Mouse (Mus musculus) adrenal gland, postnatal 25 days (tissue): ENCODE data around the gene Gm26620. TPM values are rescaled to one million over a fixed set of nuclear protein-coding genes. Genes with fewer than 3 reads are reported as not detected.

Source experiments
- DNase-seq: peaks from one replicate; pipeline ENCODE4 v3.0.0; 2021; ENCODE audit warnings: mixed read lengths
- total RNA-seq: library from RNA; stranded (reverse); gene quantifications from 2 replicates; pipeline ENCODE4 v1.2.3, GENCODE M21; 2021

The Gm26620 gene
- total RNA-seq, 1 experiment from 2014 or later = 0.55 TPM

DNA sequence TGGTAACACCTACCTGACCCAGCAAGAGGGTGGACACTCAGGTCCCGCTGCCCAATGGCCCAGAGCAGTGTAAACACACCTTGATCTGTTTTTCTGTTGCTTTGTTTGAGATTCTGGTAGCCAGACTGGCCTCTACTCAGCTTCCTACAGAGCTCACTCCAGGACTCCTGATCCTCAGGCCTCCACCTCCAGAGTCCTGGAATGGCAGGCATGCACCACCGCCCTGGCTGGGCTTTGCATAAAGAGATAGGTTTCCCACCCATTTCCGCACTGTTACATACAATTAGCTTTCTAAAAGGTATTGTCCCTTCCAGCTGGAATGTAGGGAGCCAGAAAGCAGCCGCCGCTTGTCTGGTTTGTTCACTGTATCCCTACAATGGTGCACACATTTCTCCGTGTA is 13.5 kb upstream of the Gm26620 start:
- DNase-seq = no peak

DNA sequence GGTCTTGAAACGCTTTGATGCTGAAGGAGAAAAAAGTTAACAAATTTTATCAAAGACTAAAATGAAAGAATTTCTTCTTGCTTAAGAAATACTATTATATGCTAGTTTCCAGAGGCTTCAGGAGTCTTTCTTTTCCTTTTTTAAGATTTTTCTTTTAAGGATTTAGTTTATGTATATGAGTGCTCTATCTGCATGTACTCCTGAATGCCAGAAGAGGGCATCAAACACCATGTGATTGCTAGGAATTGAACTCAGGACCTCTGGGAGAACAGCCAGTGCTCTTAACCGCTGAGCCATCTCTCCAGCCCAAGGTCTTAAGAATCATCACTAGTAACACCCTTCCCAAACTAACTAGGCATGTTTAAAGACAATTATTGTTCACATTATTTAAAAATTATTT is 12.9 kb upstream of the Gm26620 start:
- DNase-seq = no peak

- DNase-seq = no peak
Measured at GRCm38 (mm10) chr1:170875676-170876075, 9.2 kb upstream of the Gm26620 start.

DNA sequence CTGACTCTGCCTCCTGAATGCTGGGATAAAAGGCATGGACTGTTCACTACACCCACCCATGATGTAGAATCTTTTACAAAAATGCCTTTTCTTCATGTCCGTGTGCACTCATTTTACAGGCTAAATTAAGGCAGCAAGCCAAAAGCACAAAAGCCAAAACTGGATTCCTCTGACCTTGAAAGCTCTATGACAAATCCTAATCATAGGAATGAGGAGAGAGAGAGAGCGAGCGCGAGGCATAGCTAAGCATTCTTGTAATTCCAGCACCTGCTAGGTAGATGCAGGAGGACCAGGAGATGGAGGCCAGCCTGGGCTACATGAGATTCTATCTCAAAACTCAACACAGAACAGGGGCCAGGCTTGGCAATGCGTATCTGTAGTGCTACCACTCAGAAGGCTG is 8.0 kb upstream of the Gm26620 start:
- no peak for DNase-seq

- DNase-seq = no peak
Measured at GRCm38 (mm10) chr1:170882915-170883485, 1.9 kb upstream of the Gm26620 start.

- DNase-seq = no peak
Measured at GRCm38 (mm10) chr1:170884390-170884789, 475 bp upstream of the Gm26620 start.

DNA sequence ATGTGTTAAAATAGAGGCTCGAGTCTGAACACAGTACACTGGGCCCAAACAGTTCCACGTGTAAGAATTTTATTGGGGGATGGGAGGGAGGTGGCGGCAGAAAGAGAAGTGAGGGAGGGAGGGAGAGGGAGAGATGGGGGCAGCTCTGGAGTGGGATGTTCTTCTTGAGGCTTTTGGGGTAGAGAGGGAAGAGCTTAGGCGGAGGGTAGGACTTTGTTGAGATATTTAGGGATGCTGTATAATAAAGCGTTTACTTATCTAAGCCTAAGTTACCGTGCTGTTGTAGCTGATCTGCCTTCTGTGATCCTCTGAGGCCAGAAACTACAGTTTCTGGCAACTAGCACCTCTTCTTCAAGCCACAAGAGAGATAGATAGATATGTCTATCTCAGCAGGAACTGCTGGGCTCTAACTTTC is 1.2 kb downstream of the Gm26620 start:
- no peak for DNase-seq

GRCm38 (mm10) chr1:170889310-170889709 is 4.4 kb downstream of the Gm26620 start:
- DNase-seq = no peak

GRCm38 (mm10) chr1:170891646-170892045 is 6.8 kb downstream of the Gm26620 start:
- DNase-seq = no peak

DNA sequence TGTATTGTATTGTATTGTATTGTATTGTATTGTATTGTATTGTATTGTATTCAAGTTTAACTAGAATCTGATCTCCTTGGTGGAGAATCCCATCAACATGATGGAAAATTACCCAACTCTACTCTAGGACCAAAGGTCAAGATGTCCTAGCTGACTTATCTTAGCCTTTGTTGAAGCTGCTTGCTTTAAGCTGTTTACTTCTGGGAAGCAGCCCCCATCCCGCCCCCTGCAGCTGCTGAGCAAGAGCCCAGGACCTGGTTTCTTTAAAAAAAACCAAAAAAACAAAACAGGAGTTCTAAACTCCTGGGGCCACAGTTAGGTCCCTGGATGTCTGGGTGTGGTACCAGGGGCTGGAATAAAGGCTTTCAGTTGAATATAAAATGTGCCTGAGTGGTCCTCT is 7.4 kb downstream of the Gm26620 start:
- no peak for DNase-seq

DNA sequence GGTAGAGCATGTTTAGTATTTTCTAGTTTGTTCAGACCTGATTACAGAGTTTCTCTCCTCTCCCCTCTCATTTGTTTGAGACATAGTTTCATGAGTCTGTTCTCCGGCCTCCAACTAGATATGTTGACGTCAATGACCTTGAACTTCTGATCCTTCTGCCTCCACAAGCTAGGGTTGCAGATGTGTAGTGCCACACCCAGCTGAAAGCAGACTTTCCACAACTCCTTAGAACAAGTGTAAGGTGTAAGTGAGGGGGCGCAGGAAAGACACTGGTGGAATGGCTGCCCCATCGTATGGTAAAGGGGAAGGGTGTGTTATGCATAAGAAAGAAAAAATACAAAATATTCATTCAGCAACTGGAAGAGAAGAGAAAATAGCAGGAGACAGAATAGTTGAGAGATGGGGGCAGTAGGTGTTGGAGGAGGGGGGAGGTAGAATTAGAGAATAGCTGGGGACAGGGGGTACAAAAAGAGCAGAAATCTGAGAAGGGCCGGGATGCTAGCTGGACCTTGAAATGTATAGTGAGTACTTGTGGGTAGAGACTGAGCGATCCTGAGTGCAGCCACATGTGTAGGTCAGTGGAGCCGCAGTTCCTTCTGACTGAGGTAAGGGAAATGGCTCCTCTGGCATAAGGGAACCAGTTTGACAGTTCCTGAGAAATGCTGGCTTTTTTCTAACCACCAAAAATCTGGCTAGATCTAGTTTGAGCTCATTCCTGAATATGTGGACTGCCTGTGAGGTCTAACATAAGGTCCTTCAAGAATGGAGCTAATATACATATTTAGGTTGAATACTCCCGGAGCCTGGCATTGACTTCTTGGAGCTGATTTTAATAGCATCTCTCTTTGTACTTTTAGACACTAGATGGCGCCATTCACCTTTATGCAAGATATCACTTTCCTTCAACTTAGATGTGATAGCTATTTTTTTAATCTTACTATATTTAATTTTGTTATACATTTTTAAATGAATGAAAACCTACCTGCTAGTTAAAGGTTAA is 10.0 kb downstream of the Gm26620 start:
- DNase-seq = no peak

DNA sequence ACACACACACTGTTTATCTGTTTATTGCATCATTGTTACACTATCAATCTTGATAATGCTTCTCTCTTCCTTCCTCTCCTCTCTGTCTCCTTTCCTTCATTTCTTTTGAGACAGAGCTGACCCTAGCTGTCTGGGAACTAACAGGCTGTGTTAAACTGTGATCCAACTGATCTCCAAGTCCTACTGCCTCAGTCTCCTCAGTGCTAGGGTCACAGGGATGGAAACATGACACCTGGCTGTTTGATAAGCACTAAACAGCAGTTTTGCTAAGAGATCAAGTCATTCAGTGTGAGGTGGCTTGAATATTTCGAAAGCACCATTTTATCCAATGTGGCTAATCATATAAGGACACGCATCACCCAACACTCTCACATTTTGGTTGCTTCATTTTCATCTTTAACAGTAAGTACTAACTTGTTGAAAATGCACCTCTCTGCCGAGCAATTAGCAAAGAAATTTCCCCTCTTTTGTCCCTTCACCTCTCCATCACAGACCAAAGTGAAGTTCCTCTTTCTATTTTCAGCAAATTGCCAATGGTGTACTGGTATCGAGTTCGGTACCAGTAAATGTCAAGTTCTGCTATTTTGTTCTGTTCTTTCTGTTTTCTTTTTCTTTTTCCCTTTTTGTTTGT is 11.9 kb downstream of the Gm26620 start:
- DNase-seq = no peak

GRCm38 (mm10) chr1:170898413-170899075 is 13.7 kb downstream of the Gm26620 start:
- no peak for DNase-seq

GRCm38 (mm10) chr1:170900799-170901467 is 16.1 kb downstream of the Gm26620 start:
- DNase-seq = no peak

- DNase-seq = peak; percentile 89
Measured at GRCm38 (mm10) chr1:170901536-170902238, 16.8 kb downstream of the Gm26620 start.

- no peak for DNase-seq
Measured at GRCm38 (mm10) chr1:170903485-170903884, 18.6 kb downstream of the Gm26620 start.

- DNase-seq = no peak
Measured at GRCm38 (mm10) chr1:170907111-170907455, 22.2 kb downstream of the Gm26620 start.

DNA sequence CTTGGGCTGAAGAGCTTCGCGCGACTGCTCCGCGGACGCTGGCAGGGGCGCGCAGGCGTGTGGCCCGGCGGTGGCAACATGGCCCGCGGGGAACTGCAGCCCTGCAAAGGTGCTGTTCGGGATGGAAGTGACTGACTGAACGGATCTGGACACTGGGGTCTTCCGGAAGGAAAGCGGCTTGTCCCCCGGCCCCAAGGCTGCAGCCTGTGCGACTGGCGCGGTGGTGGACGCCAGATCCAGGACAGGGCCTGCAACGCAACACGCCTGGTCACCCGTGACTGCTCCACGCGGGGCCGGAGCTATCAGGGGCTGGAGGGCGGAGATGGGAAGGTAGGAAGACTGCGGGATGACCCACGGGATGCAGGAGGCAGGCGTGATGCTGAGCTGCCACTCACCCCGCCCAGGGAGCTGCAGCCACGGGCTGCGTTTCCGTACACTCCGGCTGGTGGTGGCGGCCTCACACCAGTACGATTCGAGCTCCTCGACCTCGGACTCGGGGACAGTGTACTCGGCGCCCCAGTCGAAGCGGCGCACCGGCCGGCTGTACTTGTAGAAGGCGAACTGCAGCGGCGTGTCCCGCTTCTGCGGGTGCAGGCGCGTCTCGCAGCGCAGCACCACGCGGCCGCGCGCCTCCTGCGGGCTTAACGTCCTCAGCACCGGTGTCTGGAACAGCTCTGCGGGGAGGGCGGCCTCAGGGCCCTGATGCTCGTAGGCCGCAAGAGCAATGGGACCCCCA is 22.8 kb downstream of the Gm26620 start:
- peak; percentile 54 for DNase-seq

- DNase-seq = no peak
Measured at GRCm38 (mm10) chr1:170908341-170908740, 23.5 kb downstream of the Gm26620 start.

GRCm38 (mm10) chr1:170911907-170912660 is 27.2 kb downstream of the Gm26620 start:
- DNase-seq = no peak
